Mouse (Mus musculus) frontal cortex, adult 2 months (tissue): ENCODE data around the gene Rin3. TPM values are rescaled to one million over a fixed set of nuclear protein-coding genes. Genes with fewer than 3 reads are reported as not detected.

Experiments used
- DNase-seq, 2 experiments: peaks; one replicate each; pipeline ENCODE4 v3.0.0; 2022; ENCODE audit warnings: low spot score in 1 of 2; ENCODE audit errors: extremely low spot score in 1 of 2
- polyA plus RNA-seq: library from polyadenylated mRNA; depleted of rRNA; stranded (reverse); fragments of >200 nt; gene quantifications from 2 replicates; pipeline ENCODE4 v1.2.3, GENCODE M21; 2012

Rin3 gene
- polyA plus RNA-seq, 1 experiment = 1.7 TPM

- no peak for DNase-seq
These were observed 83.4 kb downstream of the Rin3 start for GRCm38 (mm10) chr12:102366126-102366816.

GRCm38 (mm10) chr12:102367075-102367474 lies 84.2 kb downstream of the Rin3 start:
- DNase-seq = no peak

- DNase-seq = no peak
These were observed 85.2 kb downstream of the Rin3 start for GRCm38 (mm10) chr12:102368066-102368465.

- no peak for DNase-seq
These were observed 85.7 kb downstream of the Rin3 start for GRCm38 (mm10) chr12:102368556-102368955.

DNA sequence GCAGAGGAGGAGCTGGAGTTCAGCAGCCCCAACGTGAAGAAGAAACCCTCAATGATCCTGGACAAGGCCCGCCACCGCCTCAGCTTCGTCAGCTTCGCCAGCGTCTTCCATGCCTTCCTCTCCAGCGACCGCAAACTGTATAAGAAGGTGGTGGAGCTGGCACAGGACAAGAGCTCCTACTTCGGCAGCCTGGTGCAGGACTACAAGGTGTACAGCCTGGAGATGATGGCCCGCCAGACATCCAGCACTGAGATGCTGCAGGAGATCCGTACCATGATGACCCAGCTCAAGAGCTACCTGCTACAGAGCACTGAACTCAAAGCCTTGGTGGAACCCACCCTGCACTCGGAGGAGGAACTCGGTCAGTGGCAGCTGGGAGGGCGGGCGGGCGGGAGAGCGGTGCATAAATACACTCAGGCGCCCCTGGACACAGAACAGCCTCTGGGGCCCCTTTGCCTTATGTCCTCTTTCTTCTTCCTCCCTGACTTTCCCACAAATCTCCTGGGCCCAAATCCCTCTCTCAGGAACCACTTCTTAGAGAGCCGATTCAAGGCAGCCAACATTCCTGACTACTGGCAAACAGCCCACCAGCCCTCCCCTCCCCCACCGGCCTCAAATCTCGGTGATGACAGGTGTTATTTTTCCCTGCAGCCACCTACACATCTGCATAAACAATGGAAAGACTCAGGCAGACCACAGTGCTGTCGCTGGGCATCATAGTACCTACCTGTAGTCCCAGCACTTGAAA lies 86.8 kb downstream of the Rin3 start:
- DNase-seq = no peak

DNA sequence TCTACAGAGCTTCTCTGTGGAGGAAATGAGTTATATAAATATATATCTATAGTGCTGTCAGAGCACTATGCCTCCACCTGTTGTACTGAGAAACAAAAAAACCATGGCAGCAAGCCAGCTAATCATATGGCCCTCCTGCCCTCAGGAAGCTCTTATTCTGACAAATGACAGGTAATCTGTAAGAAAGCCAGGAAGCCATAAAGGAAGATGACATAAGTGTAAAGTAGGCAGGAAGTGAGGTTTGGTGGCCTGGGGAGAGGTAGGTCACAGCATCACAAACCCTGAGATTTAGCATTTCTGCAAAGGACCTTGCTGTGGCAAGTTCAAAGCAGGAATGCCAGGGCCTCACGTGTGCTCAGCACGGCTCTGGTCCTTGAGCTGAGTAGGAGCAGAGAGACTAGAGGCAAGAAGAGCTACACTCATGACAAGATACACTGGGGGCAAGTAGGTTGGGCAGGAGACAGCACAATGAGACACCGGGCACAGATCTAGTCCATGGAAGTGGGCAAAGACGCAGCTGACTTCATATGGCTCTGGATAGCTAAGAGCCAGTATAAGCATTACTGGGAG lies 88.2 kb downstream of the Rin3 start:
- no peak for DNase-seq

DNA sequence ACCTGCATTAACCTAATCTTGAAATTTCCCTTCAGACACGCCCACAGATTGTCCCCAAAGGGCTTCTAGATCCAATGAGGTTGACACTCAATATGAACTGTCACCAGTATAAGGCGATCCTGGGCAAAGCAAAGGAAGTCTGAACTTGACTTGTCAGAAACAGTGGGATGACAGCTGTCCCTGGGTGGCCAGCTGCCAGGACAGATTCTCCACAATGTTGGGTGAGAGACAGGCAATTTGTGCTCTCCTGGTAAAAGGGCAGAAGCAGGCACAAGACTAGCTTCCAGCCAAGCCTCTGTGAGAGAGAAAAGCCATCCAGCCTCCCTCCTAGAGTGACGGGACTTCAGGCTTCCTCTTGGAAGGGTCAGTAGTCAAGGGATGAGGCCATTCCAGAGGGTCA lies 89.5 kb downstream of the Rin3 start:
- DNase-seq = no peak

- no peak for DNase-seq
These were observed 99.3 kb downstream of the Rin3 start for GRCm38 (mm10) chr12:102382180-102382579.

DNA sequence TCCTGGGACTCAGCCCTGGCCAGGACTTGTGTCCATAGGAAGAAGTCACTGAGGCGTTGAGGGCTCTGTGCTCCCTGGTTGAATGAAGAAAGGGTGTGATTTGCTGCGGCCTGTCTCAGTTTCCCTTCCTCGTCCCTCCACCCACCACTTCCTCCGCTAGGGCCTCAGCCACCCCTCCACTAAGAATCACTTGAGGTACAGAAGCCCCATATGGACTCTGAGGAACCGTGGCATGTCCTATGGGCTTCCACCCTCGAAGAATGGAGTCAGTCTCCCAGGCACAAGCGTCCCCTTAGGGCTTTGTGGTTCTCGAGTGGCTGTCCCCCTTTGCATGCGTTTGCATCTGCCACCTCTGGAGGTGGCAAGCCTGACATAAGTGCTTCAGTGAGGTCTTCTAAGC lies 100.4 kb downstream of the Rin3 start:
- DNase-seq = no peak

- peak in 1 of 2 experiments; percentile 74 for DNase-seq
These were observed 102.0 kb downstream of the Rin3 start for GRCm38 (mm10) chr12:102384819-102385218.

GRCm38 (mm10) chr12:102387219-102387917 lies 104.5 kb downstream of the Rin3 start:
- DNase-seq = peak; percentile 52 to 96

- DNase-seq = no peak
These were observed 107.2 kb downstream of the Rin3 start for GRCm38 (mm10) chr12:102390042-102390441.

GRCm38 (mm10) chr12:102391109-102391508 lies 108.3 kb downstream of the Rin3 start:
- DNase-seq = no peak

DNA sequence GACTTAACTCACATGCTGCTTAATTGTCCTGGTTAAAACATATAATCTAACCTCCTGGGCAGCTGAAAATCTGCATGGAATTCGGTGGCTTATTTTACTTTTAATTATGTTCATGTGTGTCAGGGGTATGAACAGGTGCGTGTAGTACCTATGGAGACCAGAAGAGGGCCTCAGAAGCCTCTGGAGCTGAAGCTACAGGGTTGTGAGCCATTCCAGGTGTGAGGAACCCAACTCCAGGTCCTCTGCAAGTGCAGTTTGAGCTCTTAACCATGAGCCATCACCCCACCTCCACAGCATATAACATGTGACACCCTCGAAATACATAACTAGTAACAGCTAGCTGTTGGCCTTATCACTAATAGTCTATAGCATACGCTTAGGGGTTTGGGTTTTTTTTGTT lies 109.1 kb downstream of the Rin3 start:
- DNase-seq = peak in 1 of 2 experiments; percentile 50

- DNase-seq = no peak
These were observed 111.6 kb downstream of the Rin3 start for GRCm38 (mm10) chr12:102394496-102394895.

GRCm38 (mm10) chr12:102395537-102395936 lies 112.7 kb downstream of the Rin3 start:
- no peak for DNase-seq

GRCm38 (mm10) chr12:102395998-102396991 lies 113.4 kb downstream of the Rin3 start:
- no peak for DNase-seq

DNA sequence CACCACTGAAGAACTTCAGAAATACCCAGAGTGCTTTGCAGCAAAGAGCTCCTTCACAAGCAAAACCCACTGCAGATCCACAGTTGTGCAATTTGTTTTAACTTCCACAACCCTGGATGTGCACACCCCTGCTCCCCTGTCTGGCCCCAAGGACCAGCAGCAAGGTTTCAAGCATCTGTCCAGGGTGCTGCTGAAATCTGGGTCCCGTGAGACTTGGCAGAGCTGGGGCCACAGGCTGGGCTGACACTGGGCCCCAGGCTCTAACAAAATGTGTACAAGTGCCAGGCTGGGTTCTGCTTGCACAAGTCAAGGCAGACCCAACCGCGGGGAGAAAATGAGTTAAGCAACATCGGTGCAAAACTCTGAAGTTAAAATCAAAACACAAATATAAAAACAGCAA lies 115.7 kb downstream of the Rin3 start:
- DNase-seq = no peak

GRCm38 (mm10) chr12:102413171-102413570 lies 130.3 kb downstream of the Rin3 start:
- no peak for DNase-seq

- DNase-seq = no peak
These were observed 131.8 kb downstream of the Rin3 start for GRCm38 (mm10) chr12:102414686-102415085.
